Mouse (Mus musculus): ENCODE measurements at regions not wholly inside any gene's neighbourhood (a gene's known extent, or its start where the extent isn't known, plus 50 kb on each side); places are given as distances from the start of the nearest gene placed in this dataset.

GRCm38 (mm10) chr2:74042430-74042829 is 131.3 kb upstream of the Atp5g3 start:
- peak in 1 of 2 experiments; percentile 61; a peak in 2 of 4 replicates for TF ChIP-seq CTCF (conservative IDR thresholded peaks at IDR 0.05 in 1 of 2, IDR thresholded peaks at IDR 0.05 in 1 of 2; ENCODE audit: low read depth in 2 of 2, low read length in 2 of 2)
- no peak for TF ChIP-seq MYC (IDR thresholded peaks at IDR 0.05; ENCODE audit: low read depth, low read length)
